26 mouse cellular contexts compared by ENCODE assay signal in genomic region chr15:74287492-74287891, GRCm38 (mm10).
"Had no signal": no experiment of that assay in that cellular context is flagged by ENCODE, and none has a peak within 500 bp of the region (broad histone marks: within the 10 kb centered on the region; RNA-seq: fewer than 3 reads in every experiment).

No protein-coding gene starts in this region.

- H3K9me3 ChIP-seq: embryonic facial prominence, embryonic 10.5 days; embryonic facial prominence, embryonic 12.5 days; embryonic facial prominence, embryonic 13.5 days; embryonic facial prominence, embryonic 15.5 days; forebrain, embryonic 10.5 days; forebrain, embryonic 12.5 days; forebrain, embryonic 13.5 days; forebrain, embryonic 15.5 days; heart, embryonic 10.5 days; heart, embryonic 12.5 days had no signal

- H3K36me3 ChIP-seq: embryonic facial prominence, embryonic 10.5 days; embryonic facial prominence, embryonic 12.5 days; embryonic facial prominence, embryonic 13.5 days; embryonic facial prominence, embryonic 15.5 days; forebrain, embryonic 10.5 days; forebrain, embryonic 12.5 days; forebrain, embryonic 15.5 days; heart, embryonic 10.5 days; heart, embryonic 12.5 days had no signal

- ATAC-seq: forebrain, embryonic 13.5 days; forebrain, embryonic 14.5 days; forebrain, embryonic 15.5 days; forebrain, embryonic 16.5 days; forebrain, postnatal 0 days had no signal

- H3K4me3 ChIP-seq: embryonic facial prominence, embryonic 10.5 days; embryonic facial prominence, embryonic 12.5 days; embryonic facial prominence, embryonic 13.5 days; embryonic facial prominence, embryonic 15.5 days; erythroblast, embryonic 14.5 days; forebrain, embryonic 10.5 days; forebrain, embryonic 12.5 days; forebrain, embryonic 13.5 days; forebrain, embryonic 15.5 days; gastrocnemius, adult 2 months; heart, adult 2 months; heart, embryonic 10.5 days; heart, embryonic 12.5 days had no signal

- DNase-seq: cerebellum, postnatal 14 days; cerebellum, postnatal 25 days; cerebellum, postnatal 36 days; embryo, embryonic 11 days; forebrain, postnatal 0 days; gastrocnemius, adult 2 months; gastrocnemius, postnatal 10 days; gastrocnemius, postnatal 14 days; gastrocnemius, postnatal 25 days; gastrocnemius, postnatal 36 days; heart, adult 11 months; heart, adult 18-20 months; heart, adult 2 months had no signal

- H3K27ac ChIP-seq: embryonic facial prominence, embryonic 10.5 days; embryonic facial prominence, embryonic 12.5 days; embryonic facial prominence, embryonic 13.5 days; embryonic facial prominence, embryonic 15.5 days; forebrain, embryonic 10.5 days; forebrain, embryonic 12.5 days; forebrain, embryonic 13.5 days; forebrain, embryonic 15.5 days; gastrocnemius, adult 2 months; heart, adult 2 months; heart, embryonic 10.5 days had no signal

- H3K4me1 ChIP-seq: embryonic facial prominence, embryonic 10.5 days; embryonic facial prominence, embryonic 12.5 days; embryonic facial prominence, embryonic 13.5 days; embryonic facial prominence, embryonic 15.5 days had no signal

- H3K9ac ChIP-seq: embryonic facial prominence, embryonic 12.5 days; embryonic facial prominence, embryonic 13.5 days; embryonic facial prominence, embryonic 15.5 days; forebrain, embryonic 12.5 days; forebrain, embryonic 13.5 days; forebrain, embryonic 15.5 days; forebrain, postnatal 0 days; heart, embryonic 12.5 days had no signal
